Mouse (Mus musculus): ENCODE measurements around the gene Cd163.
"Not testable (repeated sequence)": the region's sequence is repeated elsewhere in the genome, so short reads cannot be mapped to it uniquely, and the experiment has no call there.

The Cd163 gene

DNA sequence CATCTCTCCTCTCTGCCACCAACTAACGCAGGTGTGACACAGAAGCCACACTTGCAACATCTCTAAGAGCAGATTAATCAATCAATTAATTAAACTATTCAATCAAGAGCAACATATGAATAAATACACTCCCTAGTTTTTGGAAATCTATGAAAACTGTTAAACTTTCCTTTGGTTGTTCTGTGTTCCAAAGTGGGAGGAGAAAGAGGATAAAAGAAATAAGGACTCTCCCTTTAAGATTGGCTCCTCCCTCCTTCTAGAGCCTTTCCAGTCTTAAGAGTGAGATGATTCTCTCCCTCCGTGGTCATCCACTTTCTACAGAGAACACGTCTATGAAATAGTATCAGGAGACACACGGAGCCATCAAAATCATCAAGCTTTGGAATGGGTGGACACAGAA lies at the start of gene Cd163:
TSS of gene Cd163 (plus strand) at position 301 of the 400 bp plus-strand sequence.
- DNase-seq (ENCODE audit: low spot score), result no peak

- no peak for DNase-seq (ENCODE audit: low spot score)
Observed at GRCm38 (mm10) chr6:124255721-124256470, 48.6 kb upstream of the Cd163 start.

GRCm38 (mm10) chr6:124260198-124260931 lies 44.1 kb upstream of the Cd163 start:
- peak; percentile 57 for DNase-seq (ENCODE audit: low spot score)

DNA sequence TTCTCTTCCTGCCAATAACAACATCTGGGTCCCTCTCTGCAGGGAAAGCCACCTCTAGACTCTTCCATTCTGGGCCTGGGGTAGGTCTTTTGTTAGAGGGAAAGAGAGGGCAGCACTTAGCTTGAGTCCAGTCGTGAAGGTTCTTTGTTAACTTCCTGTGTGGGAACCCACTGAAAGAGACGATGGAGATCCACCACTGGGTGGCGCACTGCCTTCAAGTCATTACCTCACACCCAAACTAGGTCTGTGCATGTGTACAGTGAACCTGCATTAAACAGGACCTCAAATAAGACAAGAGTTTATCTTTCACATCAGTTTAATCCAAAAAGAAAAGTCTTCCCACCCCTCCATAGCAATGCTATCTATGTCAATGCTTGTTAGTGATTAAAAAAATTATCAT lies 41.8 kb upstream of the Cd163 start:
- peak; percentile 67 for DNase-seq (ENCODE audit: low spot score)

- DNase-seq (ENCODE audit: low spot score), result no peak
Observed at GRCm38 (mm10) chr6:124273231-124273880, 31.1 kb upstream of the Cd163 start.

DNA sequence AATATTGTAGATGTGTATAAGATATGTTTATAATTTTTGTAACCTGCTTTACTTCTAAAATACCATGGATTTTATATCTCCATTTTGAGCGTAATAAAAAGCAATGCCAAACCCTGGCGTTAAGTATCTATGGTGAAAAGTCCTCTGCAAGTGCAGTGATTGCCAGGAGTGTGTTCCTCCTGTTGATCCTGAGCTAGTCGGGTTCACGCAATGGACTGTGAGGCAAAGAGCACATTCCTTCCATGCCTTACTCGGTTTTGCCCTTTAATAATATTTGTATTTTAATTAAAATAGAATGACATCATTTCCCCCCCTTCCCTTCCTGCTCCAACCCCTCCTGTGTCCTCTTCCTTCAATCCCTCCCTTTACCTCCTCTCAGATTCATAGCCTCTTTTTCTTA lies 26.8 kb upstream of the Cd163 start:
- no peak for DNase-seq (ENCODE audit: low spot score)

GRCm38 (mm10) chr6:124278291-124278690 lies 26.2 kb upstream of the Cd163 start:
- DNase-seq (ENCODE audit: low spot score), result no peak

- DNase-seq (ENCODE audit: low spot score), result no peak
Observed at GRCm38 (mm10) chr6:124282731-124283130, 21.7 kb upstream of the Cd163 start.

DNA sequence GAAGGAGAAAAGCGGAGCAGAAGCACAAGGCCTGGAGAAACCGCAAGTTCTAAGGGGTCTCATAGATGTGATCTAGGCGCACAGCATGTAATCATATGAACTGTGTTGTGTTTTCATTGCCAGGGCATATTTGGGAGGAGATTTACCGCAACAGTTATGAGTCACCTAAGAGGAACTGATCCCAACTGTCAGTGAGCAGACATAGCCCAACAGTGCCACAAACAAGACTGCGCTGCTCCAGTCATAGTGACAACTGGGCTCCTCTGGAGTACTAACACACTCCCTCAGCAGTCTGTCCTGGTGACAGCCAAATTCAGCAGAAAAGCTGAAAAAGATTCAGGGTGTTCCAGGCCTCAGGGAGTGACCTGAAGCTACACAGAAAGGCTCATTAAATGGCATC lies 7.1 kb upstream of the Cd163 start:
- not testable (repeated sequence) for DNase-seq (ENCODE audit: low spot score)

DNA sequence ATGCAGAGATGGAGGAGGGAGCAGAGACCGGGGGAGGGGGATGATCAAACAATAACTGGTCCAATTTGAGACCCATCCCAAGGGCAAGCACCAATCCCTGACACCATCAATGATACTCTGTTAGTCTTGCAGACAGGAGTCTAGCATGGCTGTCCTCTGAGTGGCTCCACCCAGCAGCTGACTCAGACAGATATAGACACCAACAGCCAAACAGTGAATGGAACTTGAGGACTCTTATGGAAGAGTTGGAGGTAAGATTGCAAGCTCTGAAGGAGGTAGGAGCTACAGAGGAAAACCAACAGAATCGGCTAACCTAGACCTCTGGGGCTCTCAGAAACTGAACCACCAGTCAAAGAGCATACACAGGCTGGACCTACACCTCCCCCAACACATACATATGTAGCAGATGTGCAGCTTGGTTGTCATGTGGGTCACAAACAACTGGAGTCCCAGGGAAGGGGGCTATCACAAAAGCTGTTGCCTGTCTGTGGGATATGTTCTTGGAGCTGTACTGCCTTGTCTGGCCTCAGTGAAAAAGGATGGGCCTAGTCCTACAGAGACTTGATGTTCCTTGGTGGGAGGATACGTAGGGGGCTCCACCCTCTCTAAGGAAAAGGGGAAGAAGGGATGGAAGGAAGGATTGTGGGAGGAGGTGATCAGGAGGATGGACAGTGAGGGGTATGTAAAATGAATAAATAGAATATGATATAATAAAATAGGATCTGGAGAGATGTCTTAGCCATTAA lies 2.8 kb upstream of the Cd163 start:
- no peak for DNase-seq (ENCODE audit: low spot score)

DNA sequence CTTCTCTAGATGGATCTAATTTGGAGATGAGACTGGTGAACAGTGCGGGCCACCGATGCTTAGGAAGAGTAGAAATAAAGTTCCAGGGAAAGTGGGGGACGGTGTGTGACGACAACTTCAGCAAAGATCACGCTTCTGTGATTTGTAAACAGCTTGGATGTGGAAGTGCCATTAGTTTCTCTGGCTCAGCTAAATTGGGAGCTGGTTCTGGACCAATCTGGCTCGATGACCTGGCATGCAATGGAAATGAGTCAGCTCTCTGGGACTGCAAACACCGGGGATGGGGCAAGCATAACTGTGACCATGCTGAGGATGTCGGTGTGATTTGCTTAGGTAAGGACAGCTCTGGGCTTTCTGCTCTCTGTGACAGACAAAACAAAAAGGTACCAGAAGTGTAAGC lies 4.5 kb downstream of the Cd163 start:
- no peak for DNase-seq (ENCODE audit: low spot score)

DNA sequence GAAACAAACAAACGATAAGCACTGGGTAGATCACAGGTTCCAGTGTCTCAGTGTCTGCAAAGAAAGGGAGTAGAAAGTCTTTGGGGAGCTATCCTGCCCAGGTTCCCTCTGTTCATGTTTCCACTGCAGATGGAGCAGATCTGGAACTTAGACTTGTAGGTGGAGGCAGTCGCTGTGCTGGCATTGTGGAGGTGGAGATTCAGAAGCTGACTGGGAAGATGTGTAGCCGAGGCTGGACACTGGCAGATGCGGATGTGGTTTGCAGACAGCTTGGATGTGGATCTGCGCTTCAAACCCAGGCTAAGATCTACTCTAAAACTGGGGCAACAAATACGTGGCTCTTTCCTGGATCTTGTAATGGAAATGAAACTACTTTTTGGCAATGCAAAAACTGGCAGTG lies 7.8 kb downstream of the Cd163 start:
- no peak for DNase-seq (ENCODE audit: low spot score)

DNA sequence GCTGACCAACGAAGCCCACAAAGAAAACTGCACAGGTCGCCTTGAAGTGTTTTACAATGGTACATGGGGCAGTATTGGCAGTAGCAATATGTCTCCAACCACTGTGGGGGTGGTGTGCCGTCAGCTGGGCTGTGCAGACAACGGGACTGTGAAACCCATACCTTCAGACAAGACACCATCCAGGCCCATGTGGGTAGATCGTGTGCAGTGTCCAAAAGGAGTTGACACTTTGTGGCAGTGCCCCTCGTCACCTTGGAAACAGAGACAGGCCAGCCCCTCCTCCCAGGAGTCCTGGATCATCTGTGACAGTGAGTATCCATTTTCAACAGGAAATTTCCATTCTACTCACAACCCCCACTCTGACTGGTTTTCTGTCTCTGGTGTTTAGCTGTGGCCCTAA lies 15.9 kb downstream of the Cd163 start:
- DNase-seq (ENCODE audit: low spot score), result no peak

GRCm38 (mm10) chr6:124321481-124322475 lies 17.3 kb downstream of the Cd163 start:
- DNase-seq (ENCODE audit: low spot score), result no peak

DNA sequence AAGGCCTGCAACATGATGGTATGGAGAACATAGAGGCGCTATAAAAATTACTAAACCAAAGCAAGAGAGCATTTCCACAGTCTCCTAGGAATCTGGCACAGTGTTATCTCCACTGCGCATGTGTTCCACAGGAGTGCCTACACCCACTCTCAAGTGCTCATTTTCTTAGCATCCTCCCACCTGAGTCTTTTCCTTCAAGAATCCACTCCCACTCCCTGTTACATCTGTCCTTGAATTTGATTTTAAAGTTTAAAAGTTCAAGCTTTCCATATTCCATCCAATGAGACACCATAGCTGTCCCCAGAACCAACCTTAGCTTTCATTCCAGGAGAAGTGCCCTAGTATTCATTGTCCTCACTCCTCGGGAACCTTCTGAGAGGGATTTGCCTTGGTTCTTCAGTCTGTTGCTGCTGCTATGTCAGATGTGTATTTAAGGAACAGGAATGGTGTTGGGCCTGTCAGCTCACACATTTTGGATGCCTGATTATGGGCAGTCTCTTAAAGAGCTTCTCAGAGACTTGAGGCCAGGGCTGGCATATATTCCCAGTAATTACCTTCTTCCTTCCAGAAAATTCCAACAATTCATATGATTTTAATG lies 24.0 kb downstream of the Cd163 start:
- no peak for DNase-seq (ENCODE audit: low spot score)

GRCm38 (mm10) chr6:124329622-124330021 lies 25.2 kb downstream of the Cd163 start:
- no peak for DNase-seq (ENCODE audit: low spot score)

DNA sequence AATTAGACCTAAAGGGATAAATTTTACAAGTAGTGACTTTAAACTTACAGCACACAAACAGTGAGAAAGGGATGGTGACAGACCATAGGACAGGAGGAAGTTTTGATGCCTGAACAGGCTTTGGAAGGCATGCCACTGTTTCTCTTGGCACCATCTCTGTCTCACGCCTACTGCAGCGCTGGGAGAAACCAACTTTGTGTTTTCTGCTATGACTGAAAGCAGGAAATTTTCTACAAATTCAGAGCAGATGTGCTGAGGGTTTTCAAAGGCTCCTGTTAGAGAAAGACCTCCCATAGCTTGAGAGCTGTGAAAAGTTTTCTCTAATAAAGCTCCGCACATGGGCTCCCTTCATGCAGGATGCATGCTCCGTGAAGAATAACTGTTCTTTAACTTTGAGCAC lies 40.6 kb downstream of the Cd163 start:
- DNase-seq (ENCODE audit: low spot score), result no peak

- no peak for DNase-seq (ENCODE audit: low spot score)
Observed at GRCm38 (mm10) chr6:124346613-124347012, 42.2 kb downstream of the Cd163 start.

DNA sequence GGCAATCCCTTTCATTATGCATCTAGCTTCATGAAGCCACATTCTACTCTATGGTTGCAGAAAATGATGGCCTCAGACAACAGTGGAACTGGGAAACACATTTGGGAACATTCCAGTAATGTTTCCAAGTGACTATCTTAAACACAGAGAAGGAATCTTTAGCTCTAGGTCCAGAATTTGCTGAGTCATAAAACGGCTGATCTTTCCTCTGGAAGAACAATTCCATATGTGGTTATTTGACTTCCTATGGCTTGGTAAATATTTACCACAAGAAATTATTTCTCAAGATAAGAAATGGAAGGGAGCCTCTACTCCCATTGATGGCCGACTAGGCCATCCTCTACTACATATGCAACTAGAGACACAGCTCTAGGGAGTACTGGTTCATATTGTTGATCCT lies 48.8 kb downstream of the Cd163 start:
- DNase-seq (ENCODE audit: low spot score), result no peak

DNA sequence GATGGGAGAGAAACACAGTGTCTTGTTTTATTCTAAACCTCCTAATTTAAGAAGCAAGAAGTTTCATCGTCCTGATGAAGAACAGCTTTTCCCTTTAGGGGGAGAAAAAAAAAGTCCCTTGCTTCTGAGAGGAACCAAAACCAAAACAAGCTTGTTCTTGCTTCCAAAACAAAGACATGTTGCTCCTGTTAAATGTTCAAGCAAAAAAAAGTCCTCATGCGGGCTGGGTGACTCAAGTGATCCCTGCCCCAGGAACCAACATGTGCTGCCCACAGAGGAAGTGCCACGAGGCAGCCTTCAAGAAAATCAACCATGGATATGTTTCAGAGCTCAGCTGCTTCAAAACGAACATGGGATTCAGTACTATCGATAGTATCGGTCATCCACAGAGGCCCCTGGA lies 54.5 kb downstream of the Cd163 start:
- no peak for DNase-seq (ENCODE audit: low spot score)

- DNase-seq (ENCODE audit: low spot score), result no peak
Observed at GRCm38 (mm10) chr6:124360549-124360948, 56.1 kb downstream of the Cd163 start.

Data from urinary bladder, postnatal 14 days (tissue).